Mouse (Mus musculus) heart, postnatal 14 days (tissue): ENCODE data around the gene Fscn1. TPM values are rescaled to one million over a fixed set of nuclear protein-coding genes. Genes with fewer than 3 reads are reported as not detected.

Experiments
- total RNA-seq, 2 experiments: library from RNA; stranded (reverse); gene quantifications; 2 replicates each; pipeline ENCODE4 v1.2.3; 2021

Gene Fscn1
- total RNA-seq, 2 experiments from 2014 or later, result 47.3 to 68.9 TPM

Other genes starting within 250 kb of the Fscn1 start
- gene Tnrc18, start 142.7 kb upstream of the Fscn1 start, total RNA-seq, result 10 to 100 TPM; 75.6 to 83.8 TPM
- 1 to 10 TPM; 7.1 to 7.7 TPM for gene Fbxl18, start 64.9 kb upstream of the Fscn1 start, total RNA-seq
- 1,000 to 10,000 TPM; 1,025 to 1,358 TPM for gene Actb, start 53.6 kb upstream of the Fscn1 start, total RNA-seq
- gene Rnf216, start 152.7 kb downstream of the Fscn1 start, total RNA-seq, result 10 to 100 TPM; 25.7 to 29.4 TPM
- gene Olfr718-ps1, start 187.2 kb downstream of the Fscn1 start, total RNA-seq, result not detected
- 1 to 10 TPM; 5.9 to 6.8 TPM for gene Rbak, start 220.4 kb downstream of the Fscn1 start, total RNA-seq
- not detected for gene Spdye4b, start 220.7 kb downstream of the Fscn1 start, total RNA-seq